Mouse (Mus musculus): Measurements from ENCODE around the gene Plekha8.

The Plekha8 gene

GRCm38 (mm10) chr6:54594469-54595329, at the start of gene Plekha8:
Gene Plekha8, plus strand, starts transcription at chr6:54595111.
- DNase-seq, result peak; percentile 89

DNA sequence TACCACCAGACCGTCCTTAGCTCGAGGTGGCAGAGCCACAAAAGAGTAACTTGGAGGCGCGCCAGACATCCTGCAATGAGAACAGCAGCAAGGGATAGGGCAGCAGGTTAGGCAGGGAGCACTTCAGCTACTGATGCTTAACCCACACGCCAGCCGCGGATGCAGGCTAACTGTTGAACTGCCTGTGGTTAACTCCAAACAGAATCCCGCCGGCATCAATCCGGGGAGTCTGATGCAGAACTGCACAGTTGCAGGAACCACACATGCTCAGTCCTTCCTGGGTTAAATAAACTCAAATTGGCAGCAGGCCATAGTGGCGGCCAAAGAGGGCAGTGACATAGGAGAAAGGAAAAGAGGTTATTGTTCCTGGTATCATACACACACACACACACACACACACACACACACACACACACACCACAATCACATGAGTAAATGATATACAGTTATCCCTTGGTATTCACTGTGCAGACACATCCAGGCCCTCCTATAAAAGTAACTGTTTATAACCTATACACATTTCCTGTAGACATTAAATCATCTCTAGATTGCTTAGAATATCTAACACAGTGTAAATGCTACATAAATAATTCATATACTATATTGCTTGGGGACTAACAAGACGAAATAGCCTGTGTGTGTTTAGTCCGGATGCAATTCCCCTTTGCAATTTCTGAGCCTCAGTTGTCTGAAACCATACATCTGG, 46.4 kb upstream of the Plekha8 start:
- DNase-seq, result no peak

- no peak for DNase-seq
These were observed 45.6 kb upstream of the Plekha8 start for GRCm38 (mm10) chr6:54549311-54549710.

GRCm38 (mm10) chr6:54550801-54551323, 44.0 kb upstream of the Plekha8 start:
- DNase-seq, result no peak

DNA sequence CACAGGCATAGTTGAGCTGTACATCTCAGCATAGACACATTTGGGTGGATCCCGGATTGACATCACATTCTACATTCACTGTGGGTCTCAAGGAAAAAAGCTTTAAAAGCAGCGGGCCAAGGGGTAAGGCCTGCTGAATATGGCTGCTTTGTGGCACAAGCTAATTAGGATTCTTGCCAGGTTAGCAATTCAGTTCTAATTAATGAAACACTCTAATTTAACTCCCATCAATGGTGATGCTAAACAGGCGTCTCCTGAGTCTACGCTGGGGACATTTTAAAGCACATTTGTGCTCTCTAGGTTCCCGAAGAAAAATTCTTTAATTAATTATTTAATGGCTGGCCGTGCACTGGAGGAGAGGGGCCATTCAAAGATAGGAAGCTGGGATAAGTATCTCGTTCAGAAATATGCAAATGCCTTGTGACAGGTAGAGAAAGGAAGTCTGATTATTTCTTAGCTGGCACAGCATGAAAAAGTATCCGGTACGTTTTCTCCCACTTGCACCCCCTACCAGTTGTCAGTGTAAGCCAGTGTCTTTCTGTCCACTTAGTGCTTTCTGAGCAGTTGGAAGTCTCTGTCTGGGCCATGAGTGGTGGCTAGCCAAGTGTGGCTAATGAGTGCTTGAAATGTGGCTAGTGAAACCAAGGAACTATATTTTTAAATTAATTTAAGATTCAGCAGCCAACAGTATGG, 42.0 kb upstream of the Plekha8 start:
- DNase-seq, result no peak

- no peak for DNase-seq
These were observed 41.3 kb upstream of the Plekha8 start for GRCm38 (mm10) chr6:54553632-54554031.

DNA sequence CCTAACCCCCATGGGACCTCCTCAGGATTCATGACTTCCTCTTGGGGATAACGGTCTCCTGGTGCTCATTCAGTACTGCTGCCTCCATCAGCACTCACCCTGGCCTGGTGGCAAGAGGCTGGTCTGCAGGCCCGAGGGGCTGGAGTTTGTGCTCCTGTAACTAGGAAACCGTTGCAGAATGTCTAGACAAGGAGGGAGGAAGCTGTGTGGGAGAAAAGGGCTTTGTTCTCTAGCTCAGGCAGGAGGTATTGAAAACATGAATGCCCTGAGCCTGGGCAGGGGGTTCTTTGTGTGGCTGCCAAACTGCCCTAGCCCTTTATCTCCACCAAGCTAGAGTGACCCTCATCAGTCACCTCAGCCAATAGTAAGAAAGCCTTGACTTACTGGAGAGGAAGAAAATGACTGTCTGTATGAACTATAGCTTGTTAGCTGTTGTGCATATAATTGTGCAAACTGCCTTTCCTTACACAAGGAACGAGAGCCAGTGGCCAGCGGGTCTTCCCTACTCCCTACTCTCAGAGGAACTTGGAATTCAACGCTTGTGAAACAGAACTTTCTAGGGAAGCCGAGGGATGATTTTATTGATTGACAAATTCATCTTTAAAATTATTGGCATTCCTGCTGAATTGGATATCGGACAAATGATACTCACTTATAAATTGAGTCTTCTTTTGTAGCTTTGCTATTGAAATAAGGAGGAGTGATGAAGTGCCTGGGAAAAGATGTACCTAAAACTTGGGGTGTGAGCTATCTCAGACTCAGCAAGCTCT, 40.4 kb upstream of the Plekha8 start:
- no peak for DNase-seq

- DNase-seq, result no peak
These were observed 39.1 kb upstream of the Plekha8 start for GRCm38 (mm10) chr6:54555816-54556215.

DNA sequence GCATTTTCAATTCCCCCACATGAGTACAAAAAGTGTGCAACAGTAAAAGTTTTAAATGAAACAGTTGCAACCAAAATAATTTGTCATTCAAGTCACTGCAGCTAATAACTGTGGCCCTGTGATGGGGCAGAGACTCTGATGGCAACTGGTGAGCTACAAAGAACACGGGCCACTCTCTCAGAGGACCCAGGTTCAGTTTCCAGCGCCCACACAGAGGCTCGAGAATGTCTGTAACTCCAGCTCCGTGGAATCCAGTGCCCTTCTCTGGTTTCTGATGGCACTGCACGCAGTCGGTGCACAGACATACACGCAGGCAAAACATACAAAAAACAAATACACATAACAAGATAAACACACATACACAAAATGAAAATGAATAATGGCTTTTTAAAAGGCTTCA, 37.2 kb upstream of the Plekha8 start:
- no peak for DNase-seq

GRCm38 (mm10) chr6:54558466-54558865, 36.4 kb upstream of the Plekha8 start:
- DNase-seq, result no peak

- DNase-seq, result no peak
These were observed 32.7 kb upstream of the Plekha8 start for GRCm38 (mm10) chr6:54562018-54562809.

GRCm38 (mm10) chr6:54563561-54563960, 31.4 kb upstream of the Plekha8 start:
- no peak for DNase-seq

- DNase-seq, result no peak
These were observed 30.4 kb upstream of the Plekha8 start for GRCm38 (mm10) chr6:54564506-54564991.

DNA sequence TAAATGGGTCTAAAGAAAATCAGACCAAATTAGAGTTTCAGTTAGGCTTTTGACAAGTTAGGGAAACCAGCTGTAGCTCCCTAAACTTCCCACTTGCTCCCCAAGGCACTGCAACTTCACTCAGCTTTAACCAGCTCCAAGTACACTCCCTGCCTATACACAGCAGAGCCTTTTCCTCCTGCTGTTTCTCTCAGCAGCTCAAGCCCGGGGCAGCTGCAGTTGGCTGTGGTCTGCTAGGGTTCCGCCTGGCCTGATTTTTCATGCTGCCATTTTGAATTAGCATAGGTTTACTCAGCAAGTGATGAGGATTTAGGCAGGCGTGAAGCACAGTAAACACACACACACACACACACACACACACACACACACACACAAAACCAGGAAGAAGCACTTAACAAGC, 29.9 kb upstream of the Plekha8 start:
- no peak for DNase-seq

- DNase-seq, result peak; percentile 54
These were observed 29.0 kb upstream of the Plekha8 start, which contains the start of gene Scrn1 for GRCm38 (mm10) chr6:54565665-54566545. Gene Scrn1, minus strand, starts transcription at chr6:54566489.

DNA sequence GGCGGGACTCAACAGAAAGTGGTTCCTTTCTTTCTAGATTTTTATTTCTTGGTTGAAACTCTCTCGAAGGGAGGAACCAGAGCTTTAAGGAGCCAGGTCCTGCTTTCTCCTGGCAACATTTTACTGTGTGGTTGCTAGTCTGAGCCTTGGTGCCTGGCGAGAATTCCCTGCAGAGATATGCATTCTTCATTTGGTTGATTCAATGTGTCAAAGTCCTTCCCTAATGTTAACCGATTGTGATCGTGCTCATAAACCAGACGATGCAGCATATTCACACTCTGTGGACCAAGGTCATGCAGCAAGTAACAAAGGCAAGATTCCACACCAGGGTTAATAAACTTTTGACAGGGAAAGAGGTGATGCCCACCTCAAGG, 28.4 kb upstream of the Plekha8 start:
- no peak for DNase-seq

DNA sequence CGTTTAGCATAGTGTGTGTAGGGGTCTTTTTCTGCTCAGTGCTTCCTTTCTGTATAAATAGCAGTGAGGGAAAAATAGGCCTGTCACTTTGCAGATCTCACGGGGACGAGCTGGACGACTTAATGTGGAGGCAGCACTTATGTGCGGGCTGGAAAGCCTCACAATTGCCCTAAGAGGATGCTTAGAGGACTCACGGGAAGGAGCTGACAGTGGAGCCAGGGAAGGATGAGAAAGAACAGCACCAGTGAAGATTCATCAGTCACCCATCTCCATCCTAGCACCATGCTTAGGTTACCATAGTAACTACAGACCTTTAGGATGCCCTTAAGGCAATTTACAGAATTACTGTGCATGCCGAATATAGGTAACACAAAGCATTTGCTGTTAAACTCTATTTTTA, 25.1 kb upstream of the Plekha8 start:
- no peak for DNase-seq

DNA sequence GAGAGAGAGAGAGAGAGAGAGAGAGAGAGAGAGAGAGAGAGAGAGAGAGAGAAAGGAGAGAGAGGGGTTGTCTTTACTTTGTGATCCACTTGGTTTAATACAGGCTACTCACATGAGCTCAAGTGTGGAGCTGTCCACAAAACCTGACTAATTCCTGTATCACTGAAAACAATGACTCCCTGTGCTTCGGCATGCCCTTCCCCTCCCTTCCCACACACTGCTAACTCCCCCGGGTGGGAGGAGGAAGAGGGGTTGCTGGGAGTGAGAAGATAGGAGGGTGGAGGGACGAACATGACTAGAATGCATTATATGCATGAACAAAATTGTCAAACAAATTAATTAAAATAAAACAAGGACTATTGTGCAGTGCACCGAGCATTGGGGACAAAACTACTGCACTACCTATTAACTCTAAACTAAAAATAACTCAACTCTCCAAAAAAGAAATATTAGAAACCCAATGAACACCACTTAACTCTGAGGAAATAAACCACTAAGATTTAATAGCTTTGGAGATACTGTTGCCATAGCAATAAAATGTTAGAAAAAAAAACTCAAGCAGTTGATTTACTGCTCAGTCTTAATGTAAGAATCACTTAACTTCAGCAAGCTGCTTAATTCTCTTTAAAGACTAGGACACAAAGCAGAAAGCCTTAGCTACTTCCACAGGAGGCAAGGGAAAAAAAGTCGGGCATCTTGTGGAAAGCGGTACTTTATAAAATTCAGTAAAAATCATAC, 21.5 kb upstream of the Plekha8 start:
- DNase-seq, result no peak

DNA sequence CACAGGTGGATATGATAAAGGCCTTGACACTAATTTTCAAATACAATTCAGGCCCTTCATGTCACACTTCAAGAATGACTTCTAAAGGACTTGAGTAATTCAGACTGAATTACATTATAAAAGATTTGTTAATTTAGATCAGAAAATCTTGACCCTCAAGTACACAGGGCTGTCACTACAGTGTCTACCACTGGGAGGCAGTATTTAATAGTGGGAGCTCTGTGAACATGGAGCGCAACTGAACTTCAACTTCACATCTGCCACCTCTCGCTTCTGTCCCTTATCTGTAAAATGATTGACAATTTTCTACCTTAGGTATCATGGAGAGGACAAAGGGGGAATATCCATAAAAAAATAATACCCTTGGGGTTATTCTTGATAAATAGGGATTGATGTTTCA, 8.7 kb upstream of the Plekha8 start:
- peak; percentile 21 for DNase-seq

- DNase-seq, result no peak
These were observed 8.0 kb upstream of the Plekha8 start for GRCm38 (mm10) chr6:54586911-54587310.
